Mouse (Mus musculus): ENCODE measurements around the gene Gm20518. TPM values are rescaled to one million over a fixed set of nuclear protein-coding genes. Genes with fewer than 3 reads are reported as not detected.

The Gm20518 gene
- total and polyA plus RNA-seq, 3 experiments = 0.35 to 0.53 TPM; not detected in 1

GRCm38 (mm10) chr16:17920586-17920985 is 29.1 kb upstream of the Gm20518 start:
- H3K27ac ChIP-seq (ENCODE audit: control insufficient read depth, low read depth, low read length) = peak overlapping the region; percentile 89
- peak overlapping the region; percentile 90 to 93 for H3K4me3 ChIP-seq (ENCODE audit: control insufficient read depth in 1 of 2, insufficient read depth in 1 of 2, low read depth in 2 of 2, low read length in 2 of 2)
- peaks cover 0 to 8% of the 10 kb centered on the region in 2 experiments; a peak in 3 of 4 replicates for H3K4me1 ChIP-seq (ENCODE audit: control insufficient read depth in 1 of 2, insufficient read depth in 2 of 2, low read length in 2 of 2)
- H3K9me3 ChIP-seq (replicated peaks; ENCODE audit: insufficient read depth, low read length) = no peaks in the 10 kb centered on the region
- peak overlapping the region; percentile 81 for H3K9ac ChIP-seq (ENCODE audit: control insufficient read depth, low read depth, low read length, poor library complexity, severe bottlenecking)
- peaks cover 7% of the 10 kb centered on the region for H3K79me2 ChIP-seq (ENCODE audit: control insufficient read depth, insufficient read depth, low read length, poor library complexity)
- DNase-seq (ENCODE audit: low read depth, low spot score) = peak; percentile 71
- TF ChIP-seq HCFC1 (IDR thresholded peaks at IDR 0.05; ENCODE audit: low read depth, low read length) (no peak), CHD1 (IDR thresholded peaks at IDR 0.05; ENCODE audit: low read depth, low read length) (no peak), TAL1 (IDR thresholded peaks at IDR 0.05; ENCODE audit: low read length) (no peak), RCOR1 (IDR thresholded peaks at IDR 0.05; ENCODE audit: low read depth, low read length) (0 out of 2 replicates have a peak, but pooled peaks have one; percentile 19), UBTF (IDR thresholded peaks at IDR 0.05; ENCODE audit: borderline replicate concordance, insufficient read depth, low read depth, low read length) (no peak), NELFE (IDR thresholded peaks at IDR 0.05; ENCODE audit: low read depth, low read length) (0 out of 2 replicates have a peak, but pooled peaks have one; percentile 13), RAD21 (IDR thresholded peaks at IDR 0.05; ENCODE audit: low read depth, low read length) (no peak), JUND (IDR thresholded peaks at IDR 0.05; ENCODE audit: low read depth, low read length) (no peak), MYC (IDR thresholded peaks at IDR 0.05; ENCODE audit: low read depth, low read length) (no peak), SIN3A (IDR thresholded peaks at IDR 0.05; ENCODE audit: low read length) (no peak), TCF12 (IDR thresholded peaks at IDR 0.05; ENCODE audit: low read depth, low read length) (no peak), EP300 (IDR thresholded peaks at IDR 0.05; ENCODE audit: low read depth in 1 of 2, low read length in 2 of 2) (peak in 1 of 2 experiments; percentile 27; a peak in 1 of 4 replicates), SMC3 (IDR thresholded peaks at IDR 0.05; ENCODE audit: low read depth, low read length) (no peak), POLR2AphosphoS2 (IDR thresholded peaks at IDR 0.05; ENCODE audit: low read length) (no peak), NRF1 (IDR thresholded peaks at IDR 0.05; ENCODE audit: insufficient read depth, low read depth, low read length, poor library complexity, severe bottlenecking) (no peak), ZC3H11A (IDR thresholded peaks at IDR 0.05; ENCODE audit: low read depth, low read length) (no peak), KAT2A (conservative IDR thresholded peaks at IDR 0.05; ENCODE audit: low read depth, low read length) (no peak), GABPA (IDR thresholded peaks at IDR 0.05; ENCODE audit: low read depth, low read length) (no peak), GATA1 (IDR thresholded peaks at IDR 0.05; ENCODE audit: low read depth, low read length) (peak; percentile 64), USF2 (IDR thresholded peaks at IDR 0.05; ENCODE audit: borderline replicate concordance in 1 of 2, insufficient read depth in 1 of 2, low read depth in 1 of 2, low read length in 2 of 2) (no peak), CHD2 (IDR thresholded peaks at IDR 0.05; ENCODE audit: low read length) (no peak), CTCF (IDR thresholded peaks at IDR 0.05 in 2 of 3, conservative IDR thresholded peaks at IDR 0.05 in 1 of 3; ENCODE audit: control insufficient read depth in 1 of 3, insufficient read depth in 1 of 3, low read depth in 2 of 3, low read length in 3 of 3, poor library complexity in 1 of 3, severe bottlenecking in 1 of 3) (no peak)
- no peaks in the 10 kb centered on the region for H3K27me3 ChIP-seq (ENCODE audit: control insufficient read depth in 1 of 2, insufficient read depth in 2 of 2, low read length in 2 of 2)
- H3K36me3 ChIP-seq (ENCODE audit: control insufficient read depth in 1 of 2, insufficient read depth in 2 of 2, low read length in 2 of 2) = no peaks in the 10 kb centered on the region; a peak in 1 of 4 replicates

All from MEL (cell line).